Mouse (Mus musculus) right cerebral cortex, postnatal 25 days (tissue): ENCODE measurements at regions not wholly inside any gene's neighbourhood (a gene's known extent, or its start where the extent isn't known, plus 50 kb on each side); places are given as distances from the start of the nearest gene placed in this dataset.
A peak's percentile ranks its signal among the peaks of the same experiment; 100 is the strongest.

Source experiments
- DNase-seq: peaks from one replicate; pipeline ENCODE4 v3.0.0; 2022

GRCm38 (mm10) chr3:23127134-23127533 is 1050.7 kb downstream of the Tbl1xr1 start:
- no peak for DNase-seq

GRCm38 (mm10) chr3:23135551-23135950 is 1059.1 kb downstream of the Tbl1xr1 start:
- no peak for DNase-seq

- DNase-seq: no peak
Observed at GRCm38 (mm10) chr3:23138932-23139331, 1062.5 kb downstream of the Tbl1xr1 start.

GRCm38 (mm10) chr3:23164828-23165450 is 1088.5 kb downstream of the Tbl1xr1 start:
- no peak for DNase-seq

- no peak for DNase-seq
Observed at GRCm38 (mm10) chr3:23183393-23183792, 1106.9 kb downstream of the Tbl1xr1 start.

GRCm38 (mm10) chr3:23188479-23188878 is 1112.0 kb downstream of the Tbl1xr1 start:
- DNase-seq: no peak

- DNase-seq: no peak
Observed at GRCm38 (mm10) chr3:23200056-23200455, 1123.6 kb downstream of the Tbl1xr1 start.

GRCm38 (mm10) chr3:23214427-23214826 is 1138.0 kb downstream of the Tbl1xr1 start:
- DNase-seq: no peak

GRCm38 (mm10) chr3:23216754-23217153 is 1140.3 kb downstream of the Tbl1xr1 start:
- DNase-seq: no peak

GRCm38 (mm10) chr3:23248291-23248690 is 1171.8 kb downstream of the Tbl1xr1 start:
- DNase-seq: no peak

GRCm38 (mm10) chr3:23252180-23252579 is 1175.7 kb downstream of the Tbl1xr1 start:
- no peak for DNase-seq

GRCm38 (mm10) chr3:23298818-23299217 is 1222.4 kb downstream of the Tbl1xr1 start:
- no peak for DNase-seq

GRCm38 (mm10) chr3:23334216-23334615 is 1257.8 kb downstream of the Tbl1xr1 start:
- DNase-seq: no peak

- no peak for DNase-seq
Observed at GRCm38 (mm10) chr3:23334958-23335357, 1258.5 kb downstream of the Tbl1xr1 start.

- no peak for DNase-seq
Observed at GRCm38 (mm10) chr3:23374341-23374740, 1297.9 kb downstream of the Tbl1xr1 start.

GRCm38 (mm10) chr3:23404877-23405276 is 1328.4 kb downstream of the Tbl1xr1 start:
- DNase-seq: no peak

- DNase-seq: no peak
Observed at GRCm38 (mm10) chr3:23409431-23409830, 1333.0 kb downstream of the Tbl1xr1 start.

- DNase-seq: no peak
Observed at GRCm38 (mm10) chr3:23426956-23427355, 1350.5 kb downstream of the Tbl1xr1 start.

GRCm38 (mm10) chr3:23435016-23435415 is 1358.6 kb downstream of the Tbl1xr1 start:
- no peak for DNase-seq

GRCm38 (mm10) chr3:23457720-23458119 is 1381.3 kb downstream of the Tbl1xr1 start:
- no peak for DNase-seq

- DNase-seq: no peak
Observed at GRCm38 (mm10) chr3:23499889-23500288, 1423.4 kb downstream of the Tbl1xr1 start.

- no peak for DNase-seq
Observed at GRCm38 (mm10) chr3:23547546-23547945, 1471.1 kb downstream of the Tbl1xr1 start.

GRCm38 (mm10) chr3:23564340-23564739 is 1487.9 kb downstream of the Tbl1xr1 start:
- no peak for DNase-seq

GRCm38 (mm10) chr3:23568806-23569205 is 1492.4 kb downstream of the Tbl1xr1 start:
- DNase-seq: no peak

- peak; percentile 13 for DNase-seq
Observed at GRCm38 (mm10) chr3:23592506-23593141, 1516.2 kb downstream of the Tbl1xr1 start.
